Mouse (Mus musculus) urinary bladder, adult 18-20 months (tissue): ENCODE measurements at regions not wholly inside any gene's neighbourhood (a gene's known extent, or its start where the extent isn't known, plus 50 kb on each side); places are given as distances from the start of the nearest gene placed in this dataset.
A peak's percentile ranks its signal among the peaks of the same experiment; 100 is the strongest.
"Not testable (repeated sequence)": the region's sequence is repeated elsewhere in the genome, so short reads cannot be mapped to it uniquely, and the experiment has no call there.

ENCODE experiments used
- DNase-seq, 2 experiments: peaks; one replicate each; pipeline ENCODE4 v3.0.0; 2022; ENCODE audit warnings: low spot score in 2 of 2, mixed read lengths in 2 of 2

- DNase-seq = not testable (repeated sequence)
Measured at GRCm38 (mm10) chr1:142108826-142109225, 1531.6 kb upstream of the B3galt2 start.

- DNase-seq = peak; percentile 21 to 52
Measured at GRCm38 (mm10) chr1:142157310-142157709, 1483.2 kb upstream of the B3galt2 start.

GRCm38 (mm10) chr1:142159481-142159880, 1481.0 kb upstream of the B3galt2 start:
- no peak for DNase-seq

DNA sequence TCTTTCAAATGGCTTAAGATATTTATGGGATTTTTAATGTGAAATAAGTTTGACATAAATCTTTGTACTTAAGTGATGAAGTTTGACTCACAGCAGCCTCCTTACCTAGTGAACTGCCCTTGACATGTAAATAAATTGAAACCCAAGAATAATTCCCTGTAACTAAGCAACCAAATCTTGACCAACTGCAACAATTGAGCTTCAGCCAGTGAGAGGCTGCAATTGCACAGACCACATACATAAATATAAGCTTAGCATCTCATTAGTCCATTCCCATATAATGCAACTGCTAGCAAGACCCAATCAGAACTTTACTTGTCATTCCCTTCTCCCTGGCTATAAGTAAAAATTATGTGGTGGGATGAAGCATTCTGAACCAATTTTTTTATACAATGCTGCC, 1473.5 kb upstream of the B3galt2 start:
- DNase-seq = no peak

GRCm38 (mm10) chr1:142171134-142171533, 1469.3 kb upstream of the B3galt2 start:
- DNase-seq = no peak

DNA sequence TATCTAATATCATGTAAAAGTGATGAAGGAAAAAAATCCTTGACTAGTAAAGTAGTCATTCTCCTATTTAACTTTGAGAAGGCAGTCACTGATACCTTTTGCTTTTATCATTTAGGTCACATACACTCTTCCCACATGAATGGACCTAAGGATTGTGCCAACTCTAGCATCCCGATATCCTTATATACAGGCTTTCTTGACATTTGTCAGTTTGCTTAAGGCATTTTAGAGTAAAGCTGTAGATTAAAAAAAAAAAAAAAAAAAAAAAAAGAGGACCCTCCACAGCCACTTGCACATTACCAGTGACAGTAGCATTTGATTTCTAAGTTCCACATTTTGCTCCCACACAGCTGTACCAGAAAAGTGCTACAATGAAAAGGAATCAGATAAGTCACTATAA, 1425.7 kb upstream of the B3galt2 start:
- DNase-seq = no peak
